Mouse (Mus musculus) liver, postnatal 0 days (tissue): Measurements from ENCODE around the gene Foxr1. TPM values are rescaled to one million over a fixed set of nuclear protein-coding genes. Genes with fewer than 3 reads are reported as not detected.

Source experiments
- ATAC-seq: fragments of 200-750 bp; cut with Nextera tagmentation; 2 replicates; pipeline ENCODE4 v1.8.0; 2017; ENCODE audit warnings: mild to moderate bottlenecking, moderate library complexity
- DNase-seq: peaks from one replicate; pipeline ENCODE4 v3.0.0-alpha.2; 2016
- H3K27ac ChIP-seq: fragments of 300-500 bp; sonication (generic); 2 replicates; pipeline ENCODE4 v1.5.1; 2014; ENCODE audit warnings: antibody characterized with exemption, moderate library complexity, mild to moderate bottlenecking, low read depth
- H3K27me3 ChIP-seq: fragments of 300-500 bp; sonication (generic); 2 replicates; pipeline ENCODE4 v1.6.1; 2014; ENCODE audit warnings: low read length, control low read depth, mixed read lengths; ENCODE audit not compliant: insufficient read depth
- H3K36me3 ChIP-seq: fragments of 300-500 bp; sonication (generic); replicated peaks from 2 replicates; pipeline ENCODE4 v1.6.1; 2014; ENCODE audit warnings: mild to moderate bottlenecking, control low read depth, low read length, moderate library complexity, mixed read lengths; ENCODE audit not compliant: insufficient read depth
- H3K4me1 ChIP-seq: fragments of 300-500 bp; sonication (generic); 2 replicates; pipeline ENCODE4 v1.6.1; 2014; ENCODE audit warnings: antibody characterized with exemption, mild to moderate bottlenecking, control low read depth; ENCODE audit not compliant: insufficient read depth
- H3K4me2 ChIP-seq: fragments of 300-500 bp; sonication (generic); 2 replicates; pipeline ENCODE4 v1.6.1; 2014; ENCODE audit warnings: low read depth, mild to moderate bottlenecking, low read length, moderate library complexity, mixed read lengths
- H3K4me3 ChIP-seq: fragments of 300-500 bp; sonication (generic); 2 replicates; pipeline ENCODE4 v1.5.1; 2014; ENCODE audit warnings: low read depth, low read length
- H3K9ac ChIP-seq: fragments of 300-500 bp; sonication (generic); replicated peaks from 2 replicates; pipeline ENCODE4 v1.6.1; 2014; ENCODE audit warnings: mild to moderate bottlenecking, moderate library complexity
- H3K9me3 ChIP-seq: fragments of 300-500 bp; sonication (generic); 2 replicates; pipeline ENCODE4 v1.6.1; 2016; ENCODE audit warnings: mild to moderate bottlenecking, control low read depth, low read length, mixed read lengths
- CTCF ChIP-seq: sonication (generic); IDR thresholded peaks from 2 replicates; pipeline ENCODE4 v1.5.1; 2016; ENCODE audit warnings: antibody characterized with exemption, low read depth
- EP300 ChIP-seq: IDR thresholded peaks from 2 replicates; pipeline ENCODE4 v1.6.1; 2016; ENCODE audit warnings: antibody characterized with exemption, low read depth, mild to moderate bottlenecking
- WGBS: fragments of 180-500 bp; shearing (Covaris S2); extraction: QIAGEN DNeasy Blood & Tissue Kit; methylation state at CpG from one replicate; pipeline ENCODE4 v1.1.7; 2014; ENCODE audit not compliant: insufficient replicate concordance; 5-methylcytosine and 5-hydroxymethylcytosine counted together
- microRNA-seq: library from miRNA; unstranded; fragments of <30 nt; microRNA quantifications from one replicate; pipeline ENCODE4, GENCODE M21; 2016
- polyA plus RNA-seq: library from polyadenylated mRNA; unstranded; fragments of >200 nt; fragmentation: Nextera tagmentation; extraction: Ambion mirVana; gene quantifications from 2 replicates; pipeline ENCODE4 v1.2.1, GENCODE M21; 2015

Gene Foxr1
- polyA plus RNA-seq, 1 experiment from 2014 or later = not detected

DNA sequence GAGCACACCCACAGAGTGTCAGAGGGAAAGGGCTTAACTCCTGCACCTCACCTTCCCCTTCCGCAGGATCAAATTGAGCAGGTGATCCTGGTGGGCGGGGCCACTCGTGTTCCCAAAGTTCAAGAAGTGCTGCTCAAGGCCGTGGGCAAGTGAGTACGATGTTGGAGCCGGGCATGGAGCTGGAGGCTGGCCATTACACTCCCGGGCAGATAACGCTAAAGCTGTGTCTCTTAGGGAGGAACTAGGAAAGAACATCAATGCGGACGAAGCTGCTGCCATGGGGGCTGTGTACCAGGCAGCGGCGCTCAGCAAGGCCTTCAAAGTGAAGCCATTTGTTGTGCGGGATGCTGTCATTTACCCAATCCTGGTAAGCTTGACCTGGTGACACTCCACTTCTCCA is 56.3 kb downstream of the Foxr1 start:
- no peak for TF ChIP-seq EP300
- TF ChIP-seq CTCF = no peak
- Histone ChIP-seq H3K4me1 (peaks cover 12% of the 10 kb centered on the region), H3K27ac (no peak overlapping the region), H3K27me3 (no peaks in the 10 kb centered on the region), H3K9ac (no peak overlapping the region), H3K4me2 (no peak overlapping the region), H3K4me3 (no peak overlapping the region), H3K9me3 (no peaks in the 10 kb centered on the region), H3K36me3 (peaks cover 76% of the 10 kb centered on the region)
- no peak for ATAC-seq
- 86% methylated on average over 13 of the region's 13 CpGs for WGBS
- DNase-seq = no peak

Small RNA genes lying within 50 kb of the gene (microRNA-seq; reads per million reads assigned to microRNA genes)
- gene Mir7085 = not detected

Other genes with a start within 250 kb of the Foxr1 start
- gene Cbl, start 207.1 kb downstream of the Foxr1 start, polyA plus RNA-seq = 3.1 and 4.0 TPM in 2 replicates
- gene Ccdc153, start 200.5 kb downstream of the Foxr1 start, polyA plus RNA-seq = not detected in 2 replicates
- 0.08 TPM in 1 of 2 replicates, not detected in the other for gene Pdzd3, start 189.7 kb downstream of the Foxr1 start, polyA plus RNA-seq
- 4.6 and 5.6 TPM in 2 replicates for gene Nlrx1, start 172.5 kb downstream of the Foxr1 start, polyA plus RNA-seq
- gene Abcg4, start 152.5 kb downstream of the Foxr1 start, polyA plus RNA-seq = 4.2 TPM in 2 replicates
- gene Hinfp, start 135.5 kb downstream of the Foxr1 start, polyA plus RNA-seq = 4.5 and 6.3 TPM in 2 replicates
- gene C2cd2l, start 120.9 kb downstream of the Foxr1 start, polyA plus RNA-seq = 10.1 and 11.4 TPM in 2 replicates
- gene Dpagt1, start 115.1 kb downstream of the Foxr1 start, polyA plus RNA-seq = 19.0 and 19.4 TPM in 2 replicates
- gene H2afx, start 106.4 kb downstream of the Foxr1 start, polyA plus RNA-seq = 152 and 164 TPM in 2 replicates
- 517 and 539 TPM in 2 replicates for gene Hmbs, start 96.9 kb downstream of the Foxr1 start, polyA plus RNA-seq
- 12.1 and 13.3 TPM in 2 replicates for gene Vps11, start 79.5 kb downstream of the Foxr1 start, polyA plus RNA-seq
- 5.2 and 6.6 TPM in 2 replicates for gene Hyou1, start 61.6 kb downstream of the Foxr1 start, polyA plus RNA-seq
- gene Slc37a4, start 44.3 kb downstream of the Foxr1 start, polyA plus RNA-seq = 178 and 188 TPM in 2 replicates
- gene Rps25, start 34.0 kb downstream of the Foxr1 start, polyA plus RNA-seq = 1,409 and 1,489 TPM in 2 replicates
- 48.0 and 50.4 TPM in 2 replicates for gene Trappc4, start 33.5 kb downstream of the Foxr1 start, polyA plus RNA-seq
- 11.8 and 12.5 TPM in 2 replicates for gene Ccdc84, start 22.6 kb downstream of the Foxr1 start, polyA plus RNA-seq
- not detected in 2 replicates for gene Upk2, start 13.8 kb upstream of the Foxr1 start, polyA plus RNA-seq
- gene Bcl9l, start 41.7 kb upstream of the Foxr1 start, polyA plus RNA-seq = 2.0 and 2.2 TPM in 2 replicates
- gene Cxcr5, start 120.7 kb upstream of the Foxr1 start, polyA plus RNA-seq = 0.32 and 0.55 TPM in 2 replicates
- gene Ddx6, start 163.8 kb upstream of the Foxr1 start, polyA plus RNA-seq = 5.3 and 6.3 TPM in 2 replicates
- gene Treh, start 232.1 kb upstream of the Foxr1 start, polyA plus RNA-seq = 0.94 and 1.4 TPM in 2 replicates